Mouse (Mus musculus): Measurements from ENCODE around the gene Lamb3. TPM values are rescaled to one million over a fixed set of nuclear protein-coding genes. Genes with fewer than 3 reads are reported as not detected.

Lamb3 gene
- total and polyA plus RNA-seq, 3 experiments: 0.03 to 0.30 (median 0.22) TPM

GRCm38 (mm10) chr1:193293926-193294325 lies 86.4 kb downstream of the Lamb3 start:
- TF ChIP-seq CTCF (IDR thresholded peaks at IDR 0.05; ENCODE audit: low read depth, low read length) (no peak), GATA2 (IDR thresholded peaks at IDR 0.05; ENCODE audit: borderline replicate concordance, low read depth, low read length) (no peak), TAL1 (conservative IDR thresholded peaks at IDR 0.05; ENCODE audit: low read depth, low read length) (no peak), GATA1 (IDR thresholded peaks at IDR 0.05; ENCODE audit: borderline replicate concordance, low read length) (no peak), POLR2AphosphoS5 (IDR thresholded peaks at IDR 0.05; ENCODE audit: insufficient replicate concordance, low read depth, low read length) (no peak)
- DNase-seq (ENCODE audit: low spot score) (no peak), ATAC-seq (ENCODE audit: extremely low read depth, insufficient number of reproducible peaks, low FRiP score, poor library complexity, severe bottlenecking) (no peak)
- Histone ChIP-seq H3K27me3 (ENCODE audit: insufficient read depth, low read length) (no peaks in the 10 kb centered on the region), H3K36me3 (replicated peaks) (no peaks in the 10 kb centered on the region), H3K4me1 (ENCODE audit: insufficient read depth, low read depth, low read length) (no peaks in the 10 kb centered on the region), H3K4me3 (ENCODE audit: low read depth, low read length) (no peak overlapping the region), H3K9me3 (replicated peaks) (no peaks in the 10 kb centered on the region)

DNA sequence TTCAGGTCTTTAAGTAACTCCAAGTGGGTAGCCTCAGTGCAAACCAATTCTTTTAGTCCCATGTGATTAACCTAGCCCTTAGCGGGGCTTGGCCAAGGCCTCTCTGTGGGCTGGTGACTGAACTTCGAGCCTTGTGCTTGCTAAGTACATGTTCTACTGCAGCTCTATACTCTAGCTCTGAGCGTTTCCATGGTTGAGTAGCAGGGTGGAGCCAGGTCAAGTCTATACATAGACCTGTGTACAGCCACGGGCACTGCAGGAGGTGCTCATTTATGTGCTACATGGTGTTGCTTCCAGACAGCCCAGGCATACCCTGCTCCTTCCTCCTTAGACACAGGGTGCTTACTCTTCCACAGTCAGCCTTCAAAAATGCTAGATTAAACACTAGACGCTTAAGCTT lies 88.4 kb downstream of the Lamb3 start:
- Histone ChIP-seq H3K4me1 (ENCODE audit: insufficient read depth, low read depth, low read length) (no peaks in the 10 kb centered on the region), H3K36me3 (replicated peaks) (no peaks in the 10 kb centered on the region), H3K27me3 (ENCODE audit: insufficient read depth, low read length) (no peaks in the 10 kb centered on the region), H3K9me3 (replicated peaks) (no peaks in the 10 kb centered on the region), H3K4me3 (ENCODE audit: low read depth, low read length) (no peak overlapping the region)
- TF ChIP-seq GATA1 (IDR thresholded peaks at IDR 0.05; ENCODE audit: borderline replicate concordance, low read length) (no peak), CTCF (IDR thresholded peaks at IDR 0.05; ENCODE audit: low read depth, low read length) (no peak), TAL1 (conservative IDR thresholded peaks at IDR 0.05; ENCODE audit: low read depth, low read length) (no peak), GATA2 (IDR thresholded peaks at IDR 0.05; ENCODE audit: borderline replicate concordance, low read depth, low read length) (no peak), POLR2AphosphoS5 (IDR thresholded peaks at IDR 0.05; ENCODE audit: insufficient replicate concordance, low read depth, low read length) (no peak)
- DNase-seq (ENCODE audit: low spot score) (no peak), ATAC-seq (ENCODE audit: extremely low read depth, insufficient number of reproducible peaks, low FRiP score, poor library complexity, severe bottlenecking) (no peak)

DNA sequence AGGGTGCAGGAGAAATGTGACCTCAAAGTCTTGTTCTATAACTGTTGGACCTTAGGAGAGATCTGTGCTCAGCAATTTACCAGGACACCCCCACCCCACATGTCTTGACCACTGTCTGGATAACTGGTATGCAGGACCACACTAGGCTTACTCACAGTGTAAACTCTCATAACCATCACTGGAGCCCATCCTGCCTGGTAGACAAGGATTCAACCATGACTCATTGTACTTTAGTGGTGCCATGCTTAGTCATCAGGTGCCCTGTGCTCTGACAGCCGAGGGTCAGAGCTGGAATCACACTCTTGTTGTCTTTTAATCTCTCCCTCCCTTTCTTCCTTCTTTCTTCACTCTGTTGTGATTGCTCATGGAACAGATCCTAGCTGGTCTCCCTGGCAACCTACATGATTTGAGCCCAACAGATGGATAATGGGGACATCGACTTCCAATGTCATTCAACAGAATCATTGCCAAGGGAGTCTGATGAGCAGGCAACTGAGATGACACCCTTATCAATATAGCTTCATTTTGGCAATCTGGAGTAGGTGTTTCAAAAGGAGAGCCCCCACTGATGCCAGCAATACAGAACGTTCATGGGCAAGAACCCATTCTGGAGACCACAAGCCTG lies 90.8 kb downstream of the Lamb3 start:
- DNase-seq (ENCODE audit: low spot score): no peak
- Histone ChIP-seq H3K36me3 (replicated peaks) (no peaks in the 10 kb centered on the region), H3K27me3 (ENCODE audit: insufficient read depth, low read length) (no peaks in the 10 kb centered on the region), H3K4me3 (ENCODE audit: low read depth, low read length) (no peak overlapping the region), H3K9me3 (replicated peaks) (no peaks in the 10 kb centered on the region), H3K4me1 (ENCODE audit: insufficient read depth, low read depth, low read length) (no peaks in the 10 kb centered on the region)
- TF ChIP-seq TAL1 (conservative IDR thresholded peaks at IDR 0.05; ENCODE audit: low read depth, low read length) (no peak), POLR2AphosphoS5 (IDR thresholded peaks at IDR 0.05; ENCODE audit: insufficient replicate concordance, low read depth, low read length) (no peak), GATA1 (IDR thresholded peaks at IDR 0.05; ENCODE audit: borderline replicate concordance, low read length) (no peak), GATA2 (IDR thresholded peaks at IDR 0.05; ENCODE audit: borderline replicate concordance, low read depth, low read length) (no peak), CTCF (IDR thresholded peaks at IDR 0.05; ENCODE audit: low read depth, low read length) (no peak)
- no peak for ATAC-seq (ENCODE audit: extremely low read depth, insufficient number of reproducible peaks, low FRiP score, poor library complexity, severe bottlenecking)

GRCm38 (mm10) chr1:193299995-193300394 lies 92.5 kb downstream of the Lamb3 start:
- H3K36me3 ChIP-seq (replicated peaks): no peaks in the 10 kb centered on the region
- no peak overlapping the region for H3K4me3 ChIP-seq (ENCODE audit: low read depth, low read length)
- no peaks in the 10 kb centered on the region for H3K4me1 ChIP-seq (ENCODE audit: insufficient read depth, low read depth, low read length)
- TF ChIP-seq GATA2 (IDR thresholded peaks at IDR 0.05; ENCODE audit: borderline replicate concordance, low read depth, low read length) (no peak), POLR2AphosphoS5 (IDR thresholded peaks at IDR 0.05; ENCODE audit: insufficient replicate concordance, low read depth, low read length) (no peak), TAL1 (conservative IDR thresholded peaks at IDR 0.05; ENCODE audit: low read depth, low read length) (no peak), GATA1 (IDR thresholded peaks at IDR 0.05; ENCODE audit: borderline replicate concordance, low read length) (no peak), CTCF (IDR thresholded peaks at IDR 0.05; ENCODE audit: low read depth, low read length) (no peak)
- no peaks in the 10 kb centered on the region for H3K9me3 ChIP-seq (replicated peaks)
- no peaks in the 10 kb centered on the region for H3K27me3 ChIP-seq (ENCODE audit: insufficient read depth, low read length)
- ATAC-seq (ENCODE audit: extremely low read depth, insufficient number of reproducible peaks, low FRiP score, poor library complexity, severe bottlenecking) (no peak), DNase-seq (ENCODE audit: low spot score) (no peak)

DNA sequence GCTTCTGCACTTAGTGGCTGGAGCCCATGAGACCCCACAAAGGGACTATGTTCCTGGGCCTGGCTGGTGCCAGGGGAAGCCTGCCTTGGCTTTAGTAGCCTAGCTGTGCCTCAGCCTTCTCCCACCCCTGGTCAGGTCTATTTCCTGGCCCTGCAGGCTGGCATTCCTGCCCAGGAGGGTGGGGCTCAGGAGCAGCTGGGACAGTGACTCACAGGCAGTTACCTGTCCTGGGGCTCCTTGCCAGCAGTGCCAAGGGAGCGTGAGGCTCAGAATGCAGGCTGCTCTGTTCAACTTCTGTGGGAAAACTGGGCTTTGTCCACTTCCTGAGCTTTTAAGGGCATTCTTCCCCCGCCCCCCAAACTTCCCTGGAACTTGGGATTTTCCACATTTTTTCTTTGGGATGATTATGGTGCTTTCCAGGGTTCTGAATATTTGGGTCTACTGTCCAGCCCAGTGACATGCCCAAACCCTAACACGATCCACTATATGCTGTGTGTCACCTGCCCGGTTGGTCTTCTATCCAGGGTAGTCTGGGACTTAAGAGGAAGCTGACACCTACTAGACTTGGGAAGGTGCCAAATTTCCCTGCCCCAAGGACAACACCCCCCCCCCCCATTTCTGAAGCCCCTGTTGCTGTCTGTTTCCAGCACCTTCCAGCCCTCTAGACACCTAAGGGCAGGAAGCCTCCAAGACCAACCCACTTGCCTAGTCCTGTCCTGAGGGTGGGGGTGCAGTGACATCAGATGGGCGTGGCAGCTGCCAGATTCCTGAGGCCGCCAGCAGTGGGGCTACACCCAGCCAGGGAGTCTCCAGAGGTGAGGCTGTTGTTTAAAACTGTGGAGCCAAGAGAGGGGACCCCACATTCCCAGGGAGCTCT lies 94.0 kb downstream of the Lamb3 start:
- Histone ChIP-seq H3K4me1 (ENCODE audit: insufficient read depth, low read depth, low read length) (no peaks in the 10 kb centered on the region), H3K36me3 (replicated peaks) (no peaks in the 10 kb centered on the region), H3K4me3 (ENCODE audit: low read depth, low read length) (no peak overlapping the region), H3K27me3 (ENCODE audit: insufficient read depth, low read length) (no peaks in the 10 kb centered on the region), H3K9me3 (replicated peaks) (no peaks in the 10 kb centered on the region)
- TF ChIP-seq GATA1 (IDR thresholded peaks at IDR 0.05; ENCODE audit: borderline replicate concordance, low read length): no peak
- TF ChIP-seq GATA2 (IDR thresholded peaks at IDR 0.05; ENCODE audit: borderline replicate concordance, low read depth, low read length): no peak
- TF ChIP-seq POLR2AphosphoS5 (IDR thresholded peaks at IDR 0.05; ENCODE audit: insufficient replicate concordance, low read depth, low read length): no peak
- no peak for TF ChIP-seq TAL1 (conservative IDR thresholded peaks at IDR 0.05; ENCODE audit: low read depth, low read length)
- no peak for TF ChIP-seq CTCF (IDR thresholded peaks at IDR 0.05; ENCODE audit: low read depth, low read length)
- ATAC-seq (ENCODE audit: extremely low read depth, insufficient number of reproducible peaks, low FRiP score, poor library complexity, severe bottlenecking) (no peak), DNase-seq (ENCODE audit: low spot score) (no peak)

DNA sequence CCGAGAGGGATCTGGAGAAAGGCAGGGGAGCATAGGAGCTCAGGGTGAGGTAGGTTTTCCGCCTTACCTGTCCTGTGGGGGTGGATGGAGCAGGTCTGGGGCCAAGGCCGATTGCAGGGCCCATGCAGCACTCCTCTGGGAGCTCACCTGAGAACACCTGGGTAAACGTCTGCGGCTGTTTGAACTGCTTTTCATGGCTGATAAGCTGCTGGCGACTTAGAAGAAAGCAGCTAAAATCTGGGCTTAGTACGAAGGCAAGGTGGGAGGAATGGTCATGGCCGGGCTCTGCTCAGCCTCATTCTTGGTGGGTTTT lies 94.5 kb downstream of the Lamb3 start:
- no peaks in the 10 kb centered on the region for H3K4me1 ChIP-seq (ENCODE audit: insufficient read depth, low read depth, low read length)
- H3K9me3 ChIP-seq (replicated peaks): no peaks in the 10 kb centered on the region
- H3K4me3 ChIP-seq (ENCODE audit: low read depth, low read length): no peak overlapping the region
- H3K27me3 ChIP-seq (ENCODE audit: insufficient read depth, low read length): no peaks in the 10 kb centered on the region
- ATAC-seq (ENCODE audit: extremely low read depth, insufficient number of reproducible peaks, low FRiP score, poor library complexity, severe bottlenecking): no peak
- no peak for DNase-seq (ENCODE audit: low spot score)
- no peak for TF ChIP-seq GATA1 (IDR thresholded peaks at IDR 0.05; ENCODE audit: borderline replicate concordance, low read length)
- TF ChIP-seq TAL1 (conservative IDR thresholded peaks at IDR 0.05; ENCODE audit: low read depth, low read length): no peak
- no peak for TF ChIP-seq GATA2 (IDR thresholded peaks at IDR 0.05; ENCODE audit: borderline replicate concordance, low read depth, low read length)
- TF ChIP-seq CTCF (IDR thresholded peaks at IDR 0.05; ENCODE audit: low read depth, low read length): no peak
- no peaks in the 10 kb centered on the region for H3K36me3 ChIP-seq (replicated peaks)

Measured in G1E (cell line).